Mouse (Mus musculus): ENCODE measurements around the gene Gucy2g. TPM values are rescaled to one million over a fixed set of nuclear protein-coding genes. Genes with fewer than 3 reads are reported as not detected.
A peak's percentile ranks its signal among the peaks of the same experiment; 100 is the strongest.

Gene Gucy2g
- total RNA-seq, 2 experiments from 2014 or later, result 0.10 to 0.24 TPM

DNA sequence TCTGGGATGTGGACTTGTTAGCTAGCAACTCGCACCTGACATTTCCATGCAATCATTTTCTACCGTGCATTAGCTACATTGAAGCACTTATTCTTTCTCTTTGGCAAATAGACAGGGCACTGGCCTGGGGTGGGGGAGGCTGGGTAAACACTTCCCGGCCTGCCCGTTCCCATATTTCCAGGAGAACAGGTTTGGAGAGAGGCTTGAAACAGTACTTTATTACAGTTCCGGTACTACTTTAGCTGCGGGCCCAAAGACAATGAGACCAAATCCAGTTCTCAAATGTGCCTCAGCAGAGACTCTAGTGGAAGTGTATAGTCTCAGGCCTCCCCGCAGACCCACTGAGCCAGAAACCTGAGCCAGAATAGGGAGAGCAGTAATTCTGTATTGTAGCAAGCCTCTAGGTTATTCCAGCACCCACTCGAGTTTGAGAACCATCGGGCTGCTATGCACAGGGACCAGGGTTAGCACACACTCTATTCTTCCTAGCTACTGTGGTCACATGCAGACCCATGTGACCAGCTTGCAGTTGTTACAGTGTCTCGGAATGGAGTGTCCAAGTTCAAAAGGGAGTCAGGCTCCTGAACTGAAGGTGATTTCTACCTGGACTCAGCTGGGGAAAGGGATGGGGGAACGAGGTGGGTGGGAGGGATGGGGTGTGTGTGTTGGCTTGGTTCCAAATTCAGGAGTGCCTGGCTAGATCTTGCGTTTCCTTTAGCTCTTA, 27.3 kb downstream of the Gucy2g start:
- intact Hi-C loops (cut with DNase I; ENCODE audit: low total_unique reads), result no loop called here
- DNase-seq, result no peak

DNA sequence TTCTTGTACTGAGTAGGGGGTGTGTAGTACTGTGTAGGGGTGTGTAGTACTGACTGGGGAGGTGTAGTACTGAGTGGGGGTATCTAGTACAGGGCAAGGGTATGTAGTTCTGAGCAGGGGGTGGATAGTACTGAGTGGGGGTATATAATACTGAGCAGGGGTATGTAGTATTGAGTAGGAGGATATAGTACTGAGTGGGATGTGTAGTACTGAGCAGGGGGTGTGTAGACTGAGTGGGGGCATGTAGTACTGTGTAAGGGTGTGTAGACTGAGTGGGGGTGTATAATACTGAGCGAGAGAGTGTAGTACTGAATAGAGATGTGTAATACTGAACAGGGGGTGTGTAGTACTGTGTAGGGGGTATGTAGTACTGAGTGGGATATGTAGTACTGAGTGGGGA, 29.3 kb downstream of the Gucy2g start:
- intact Hi-C loops (cut with DNase I; ENCODE audit: low total_unique reads), result no loop called here
- DNase-seq, result no peak

DNA sequence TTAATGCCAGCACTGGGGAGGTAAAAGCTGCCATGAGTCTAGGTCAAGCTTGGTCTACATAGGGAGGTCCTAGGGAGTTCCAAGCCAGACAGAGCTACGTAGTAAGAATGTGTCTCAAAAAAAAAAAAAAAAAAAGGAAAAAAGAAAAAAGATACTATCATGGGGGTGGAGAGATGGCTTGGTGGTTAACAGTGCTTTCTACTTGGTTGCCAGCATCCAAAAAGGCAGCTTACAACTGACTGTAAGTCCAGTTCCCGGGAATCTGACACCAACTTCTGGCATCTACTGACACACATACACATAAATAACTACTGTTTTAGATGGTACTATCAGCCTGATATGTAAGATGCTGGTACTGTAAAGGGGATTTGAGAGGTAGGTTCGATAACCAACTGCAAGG, 32.0 kb downstream of the Gucy2g start:
- intact Hi-C loops (cut with DNase I; ENCODE audit: low total_unique reads), result no loop called here

DNA sequence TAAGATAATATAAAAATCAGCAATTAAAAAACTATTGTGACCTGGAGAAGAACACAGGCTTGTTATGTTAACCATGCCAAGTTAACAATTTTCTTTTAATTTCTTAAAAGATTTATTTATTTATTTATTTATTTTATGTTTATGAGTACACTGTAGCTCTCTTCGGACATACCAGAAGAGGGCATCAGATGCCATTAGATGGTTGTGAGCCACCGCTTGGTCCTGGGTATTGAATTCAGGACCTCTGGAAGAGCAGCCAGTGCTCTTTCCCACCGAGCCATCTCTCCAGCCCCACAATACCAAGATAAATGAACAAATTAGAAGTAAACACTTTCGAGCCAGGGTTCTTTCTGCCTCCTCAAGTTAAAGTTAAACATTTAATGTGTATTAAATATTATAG, 32.4 kb downstream of the Gucy2g start:
- intact Hi-C loops (cut with DNase I; ENCODE audit: low total_unique reads), result no loop called here

More for the DNA sequence above, 32.0 kb downstream of the Gucy2g start:
- DNase-seq, result no peak

DNA sequence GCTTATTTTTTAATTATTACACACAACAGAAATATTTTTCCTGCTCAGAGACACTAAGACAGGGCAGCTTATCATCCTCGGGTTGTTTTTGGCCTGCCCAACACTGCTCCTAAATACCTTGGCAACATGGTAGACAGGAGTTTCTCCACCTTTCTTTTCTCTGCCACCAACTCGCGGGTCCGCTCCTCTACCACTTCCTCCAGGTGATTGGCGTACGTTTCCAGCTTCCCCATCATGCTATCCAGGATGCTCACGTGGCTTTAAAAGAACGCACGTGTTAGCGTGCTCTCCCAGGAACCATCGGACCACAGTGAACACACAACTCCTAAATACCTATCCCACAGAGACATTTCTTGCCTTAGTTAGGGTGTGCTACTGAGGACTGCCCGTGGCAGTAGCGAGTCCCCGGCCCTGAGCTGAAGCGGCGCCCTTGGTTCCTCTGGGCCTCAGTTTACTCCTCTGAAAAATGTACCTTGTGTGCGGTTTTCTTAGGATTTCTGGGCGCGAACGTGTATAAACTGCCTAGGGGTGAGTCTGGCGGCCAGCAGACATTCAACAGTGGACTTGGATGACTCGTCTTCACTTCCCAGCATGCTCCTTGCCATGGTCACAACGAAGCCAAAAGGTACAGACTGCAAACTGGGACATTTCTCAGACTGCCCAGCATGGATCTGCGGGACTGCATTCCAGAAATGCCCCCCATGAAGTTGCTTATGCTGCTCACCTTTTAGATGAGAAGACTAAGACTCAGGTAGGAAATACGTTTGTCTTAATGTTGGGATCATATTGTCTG, 33.1 kb downstream of the Gucy2g start:
- no peak for DNase-seq
- intact Hi-C loops (cut with DNase I; ENCODE audit: low total_unique reads), result no loop called here

More for the DNA sequence above, 32.4 kb downstream of the Gucy2g start:
- no peak for DNase-seq

DNA sequence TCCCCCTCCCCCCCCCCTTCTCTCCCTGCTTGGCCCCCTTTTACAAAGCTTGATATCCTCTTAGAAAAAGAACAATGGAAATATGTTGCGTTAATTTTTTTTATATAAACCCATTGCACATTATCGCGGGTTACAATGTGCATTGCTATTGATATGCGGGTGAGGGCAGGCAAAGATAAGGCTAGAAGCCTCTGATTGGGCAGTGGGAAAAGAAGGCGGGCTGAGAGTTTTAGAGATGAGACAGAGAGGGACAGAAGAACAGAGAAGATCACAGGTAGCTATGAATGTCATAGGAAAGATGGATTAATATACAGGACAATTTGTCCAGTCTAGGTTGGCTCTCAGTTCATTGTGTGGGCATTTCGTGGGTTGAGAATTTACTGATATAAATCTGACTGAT, 33.8 kb downstream of the Gucy2g start:
- intact Hi-C loops (cut with DNase I; ENCODE audit: low total_unique reads), result no loop called here
- no peak for DNase-seq

DNA sequence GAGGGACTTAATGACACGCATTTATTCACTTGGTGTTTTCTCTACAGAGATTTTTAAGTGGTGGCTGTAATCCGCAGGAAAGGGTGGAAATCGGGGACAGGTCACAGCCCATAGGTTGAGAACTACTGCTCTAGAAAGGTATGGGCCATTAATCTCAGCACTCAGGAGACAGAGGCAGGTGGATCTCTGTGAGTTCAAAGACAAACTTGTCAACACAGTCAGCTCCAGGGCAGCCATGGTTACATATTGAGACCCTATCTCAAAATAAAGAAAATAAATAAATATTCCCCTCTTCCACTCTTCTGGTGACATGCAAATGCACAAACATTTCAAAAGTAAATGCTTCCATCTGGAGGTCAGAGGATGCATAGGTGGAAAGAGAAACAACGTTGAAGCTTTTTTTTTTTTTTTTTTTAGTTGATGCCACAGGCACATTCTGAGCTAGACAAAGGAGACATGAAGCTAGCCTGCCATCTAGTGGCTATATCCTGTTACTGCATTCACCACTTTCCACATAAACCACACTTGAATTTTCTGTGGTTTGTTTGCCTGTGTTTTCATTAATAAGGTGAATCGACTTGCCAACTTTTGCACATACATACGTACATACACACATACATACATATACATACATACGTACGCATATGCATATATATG, 34.4 kb downstream of the Gucy2g start:
- no peak for DNase-seq
- intact Hi-C loops (cut with DNase I; ENCODE audit: low total_unique reads), result no loop called here

DNA sequence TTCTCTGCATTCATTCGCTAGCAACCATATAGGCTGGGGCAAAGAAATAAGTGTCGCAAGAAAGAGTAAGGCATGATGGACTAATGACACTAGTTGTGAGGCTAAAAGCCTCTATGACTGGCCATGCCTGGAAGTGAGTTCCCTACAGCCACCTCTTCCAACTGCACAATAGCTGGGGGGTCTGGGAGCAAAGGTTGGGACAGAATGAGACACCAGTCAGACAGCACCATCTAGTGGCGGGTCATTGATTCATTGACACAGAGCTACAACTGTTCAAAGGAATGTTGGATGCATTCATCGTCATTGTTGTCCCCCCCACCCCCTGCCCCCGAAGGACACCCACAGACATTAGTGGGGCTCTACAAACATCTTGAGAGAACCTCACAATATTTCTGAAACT, 42.7 kb downstream of the Gucy2g start:
- intact Hi-C loops (cut with DNase I; ENCODE audit: low total_unique reads), result loop anchor here (5.0 kb wide), 1 partner anchor 121 kb away; no protein-coding TSS in a partner anchor
- peak; percentile 63 for DNase-seq

DNA sequence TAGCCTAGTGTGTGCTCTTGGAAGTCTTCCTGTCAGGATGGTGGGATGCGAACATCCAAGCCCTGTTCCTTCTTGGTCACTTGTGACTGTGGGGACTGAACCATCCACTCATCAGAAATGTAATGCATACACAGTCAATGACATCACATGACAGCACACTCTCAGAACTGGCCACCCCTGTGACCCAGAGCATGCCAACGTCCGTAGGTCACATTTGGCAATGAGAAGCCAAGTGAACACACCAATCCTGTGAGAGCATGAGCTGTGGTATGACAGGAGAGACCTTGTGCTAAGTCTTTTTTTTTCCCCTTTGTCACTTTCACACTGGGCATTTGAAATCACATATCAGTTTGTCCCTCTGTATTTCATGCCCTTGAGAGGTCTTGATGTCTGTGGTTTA, 45.5 kb downstream of the Gucy2g start:
- no peak for DNase-seq
- intact Hi-C loops (cut with DNase I; ENCODE audit: low total_unique reads), result loop anchor here (5.0 kb wide), 1 partner anchor 118 kb away; no protein-coding TSS in a partner anchor

DNA sequence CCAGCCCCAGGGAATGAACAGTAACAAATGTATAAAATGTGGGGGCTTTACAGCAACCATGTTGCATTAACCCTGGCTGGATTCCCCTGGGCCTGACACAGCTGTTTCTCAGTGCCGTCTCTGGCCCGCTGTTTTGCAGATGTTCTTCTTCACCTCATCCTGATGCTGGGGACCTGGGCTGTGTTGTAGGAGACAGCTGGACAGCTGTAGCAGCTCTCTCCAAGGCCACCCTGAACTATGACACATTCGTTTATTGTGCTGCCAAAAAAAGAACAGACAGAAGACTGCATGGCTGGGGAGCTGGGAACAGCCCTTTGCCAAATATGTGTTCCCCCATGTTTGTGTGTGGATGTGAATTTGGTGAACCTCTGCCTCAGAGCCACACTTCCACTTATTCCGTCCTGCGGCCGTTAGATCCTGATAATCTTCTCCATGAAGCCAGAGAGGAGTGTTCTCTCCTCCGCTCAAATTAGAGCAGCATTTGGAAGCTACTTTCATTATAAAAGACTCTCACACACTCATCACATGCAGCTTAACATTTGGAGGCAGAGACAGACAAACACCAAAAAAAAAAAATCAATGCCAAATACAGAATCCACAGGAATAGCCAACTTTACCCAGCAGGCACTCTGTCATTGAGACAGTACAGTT, 46.4 kb downstream of the Gucy2g start:
- peak; percentile 34 for DNase-seq
- intact Hi-C loops (cut with DNase I; ENCODE audit: low total_unique reads), result loop anchor here (5.0 kb wide), 2 partner anchors 87 to 117 kb away; no protein-coding TSS in a partner anchor

DNA sequence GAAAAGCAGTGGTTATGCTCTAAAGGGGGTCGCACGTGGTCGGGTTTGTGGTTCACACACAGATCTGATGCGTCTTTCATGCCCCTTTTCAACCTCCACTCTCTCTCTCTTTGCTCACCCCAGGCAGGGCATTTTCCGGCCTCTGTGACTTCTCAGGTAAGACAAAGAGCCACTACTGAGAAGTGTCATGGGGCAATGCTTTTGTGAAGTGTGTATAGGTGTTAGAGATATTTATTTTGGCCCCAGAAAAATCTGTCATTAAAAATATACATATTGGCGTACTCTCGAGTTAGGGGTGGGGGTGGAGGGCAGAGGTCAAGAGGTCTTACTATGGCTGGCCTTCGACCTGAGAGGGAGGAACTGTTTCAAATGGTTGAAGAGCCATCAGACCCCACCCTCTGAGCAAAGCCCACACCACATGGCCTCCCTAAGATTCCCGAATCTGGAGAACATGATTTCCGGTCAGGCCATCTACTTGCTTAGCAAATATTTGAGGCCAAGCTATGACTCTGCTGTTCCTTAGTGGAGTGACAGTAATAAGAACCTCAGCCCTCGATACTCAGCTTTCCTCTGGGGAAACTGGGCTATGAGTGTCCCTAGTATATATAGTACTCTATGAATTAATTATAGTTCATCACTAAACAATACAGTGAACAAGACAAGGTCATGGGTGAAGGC, 47.2 kb downstream of the Gucy2g start:
- DNase-seq, result no peak
- intact Hi-C loops (cut with DNase I; ENCODE audit: low total_unique reads), result loop anchor here (5.0 kb wide), 1 partner anchor 87 kb away; no protein-coding TSS in a partner anchor

DNA sequence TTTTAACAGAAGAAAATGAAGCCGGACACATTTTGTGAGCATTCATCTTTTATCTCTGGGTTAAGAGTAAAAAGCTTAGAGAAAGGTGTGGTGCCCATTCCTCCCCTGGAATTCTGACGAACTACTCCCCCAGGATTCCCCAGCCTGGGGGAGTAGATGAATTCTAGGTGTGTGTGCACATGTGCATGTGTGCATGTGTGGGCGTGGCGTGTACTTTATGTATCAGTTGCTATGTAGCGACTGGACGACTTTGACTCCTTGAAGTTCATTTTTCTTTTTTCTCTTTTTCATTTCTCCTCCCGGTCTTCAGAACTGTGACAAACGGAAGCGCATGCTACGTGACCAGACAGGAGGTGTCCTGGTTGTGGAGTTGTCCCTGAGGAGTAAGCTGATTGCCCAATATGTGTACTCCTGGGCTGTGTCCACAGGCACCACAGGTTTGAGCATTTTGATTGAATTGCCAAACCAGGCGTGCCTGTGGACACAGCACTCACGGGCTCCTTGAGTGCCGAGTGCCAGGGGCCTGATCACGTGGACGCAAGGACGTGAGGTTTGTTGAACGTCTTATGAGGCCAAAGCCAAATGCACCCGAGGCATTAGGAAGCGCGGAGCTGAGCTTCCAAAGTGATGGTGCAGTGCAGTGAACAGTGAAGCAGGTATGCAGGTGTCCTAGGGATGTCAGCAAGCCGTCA, 48.6 kb downstream of the Gucy2g start:
- DNase-seq, result no peak
- intact Hi-C loops (cut with DNase I; ENCODE audit: low total_unique reads), result loop anchor here (5.0 kb wide), 1 partner anchor 85 kb away; no protein-coding TSS in a partner anchor

DNA sequence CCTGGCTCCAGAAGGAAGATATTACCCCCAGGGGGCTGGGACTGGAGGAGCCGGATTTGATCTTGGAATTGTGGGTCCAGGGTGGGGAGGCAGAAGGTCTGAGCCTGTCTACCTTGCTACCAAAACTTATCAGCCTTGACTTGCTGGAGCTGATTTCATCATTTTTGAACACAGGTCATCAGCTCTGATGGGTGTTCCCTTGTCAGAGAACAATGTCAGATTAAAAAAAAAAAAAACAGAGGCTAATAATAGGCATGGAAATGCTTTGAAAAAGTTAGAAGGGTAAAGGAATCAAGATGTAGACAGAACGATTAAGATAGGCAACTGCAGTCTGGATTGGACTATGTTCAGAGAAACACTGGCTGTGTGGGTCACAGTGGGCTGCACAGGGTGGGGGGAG, 49.4 kb downstream of the Gucy2g start:
- intact Hi-C loops (cut with DNase I; ENCODE audit: low total_unique reads), result loop anchor here (5.0 kb wide), 1 partner anchor 84 kb away; no protein-coding TSS in a partner anchor
- DNase-seq, result no peak

DNA sequence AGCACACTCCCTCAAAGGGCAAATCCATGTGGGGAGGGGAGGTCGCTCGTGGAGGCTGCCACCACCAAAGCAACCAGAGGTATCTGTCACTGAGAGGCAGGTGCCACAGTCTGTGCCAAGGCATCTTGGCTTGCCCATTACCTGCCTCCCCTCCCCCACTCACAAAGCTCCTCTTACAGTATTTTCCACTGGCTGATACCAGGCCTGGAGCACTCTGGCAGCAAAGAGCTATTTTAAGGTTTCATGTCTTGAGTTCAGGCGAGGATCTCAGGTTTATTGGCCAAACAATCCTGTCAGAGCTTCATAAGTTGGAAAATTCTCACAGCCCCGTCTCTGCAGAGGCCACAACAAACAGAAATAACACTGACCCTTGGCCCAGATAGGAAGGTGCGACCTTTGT, 51.0 kb downstream of the Gucy2g start:
- peak; percentile 70 for DNase-seq
- intact Hi-C loops (cut with DNase I; ENCODE audit: low total_unique reads), result loop anchor here (5.0 kb wide), 1 partner anchor 83 kb away; no protein-coding TSS in a partner anchor

DNA sequence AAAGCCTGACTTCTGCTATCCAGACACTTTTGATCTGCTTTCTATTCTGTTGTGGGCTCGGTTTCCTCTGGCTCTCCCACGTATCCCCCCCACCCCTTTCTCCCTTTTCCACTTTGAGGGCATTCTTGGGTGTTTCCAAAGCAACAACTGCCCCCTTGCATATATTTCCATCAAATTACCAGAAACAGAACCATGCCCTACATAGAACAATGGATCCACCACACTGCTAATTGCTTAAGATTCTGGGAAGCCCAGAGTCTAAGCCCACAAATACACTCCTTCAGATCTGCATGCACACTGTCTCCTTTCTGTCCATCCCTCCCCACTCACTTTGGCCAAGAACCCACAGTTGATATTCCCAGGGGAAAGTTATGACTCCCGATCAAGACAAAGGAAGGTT, 55.4 kb downstream of the Gucy2g start:
- DNase-seq, result no peak
- intact Hi-C loops (cut with DNase I; ENCODE audit: low total_unique reads), result no loop called here

DNA sequence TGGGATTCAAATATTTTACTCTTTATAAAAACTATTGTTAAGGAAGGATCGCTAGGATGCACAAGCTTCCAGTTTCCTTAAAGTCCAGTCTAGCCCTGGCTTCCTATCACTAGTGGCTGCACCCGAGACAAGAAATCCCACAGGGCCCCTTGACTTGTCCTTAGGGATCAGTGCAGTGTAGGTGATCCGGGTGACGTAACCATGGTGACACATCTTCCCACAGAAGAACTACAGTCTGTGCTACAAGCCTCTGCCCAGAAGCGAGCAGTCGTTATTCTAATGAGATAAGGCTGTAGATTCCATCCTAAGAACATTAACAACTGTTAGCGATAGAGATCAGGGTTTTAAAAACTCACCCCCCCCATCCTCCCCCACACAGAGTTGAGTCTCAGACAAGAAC, 56.0 kb downstream of the Gucy2g start:
- intact Hi-C loops (cut with DNase I; ENCODE audit: low total_unique reads), result no loop called here
- DNase-seq, result no peak

DNA sequence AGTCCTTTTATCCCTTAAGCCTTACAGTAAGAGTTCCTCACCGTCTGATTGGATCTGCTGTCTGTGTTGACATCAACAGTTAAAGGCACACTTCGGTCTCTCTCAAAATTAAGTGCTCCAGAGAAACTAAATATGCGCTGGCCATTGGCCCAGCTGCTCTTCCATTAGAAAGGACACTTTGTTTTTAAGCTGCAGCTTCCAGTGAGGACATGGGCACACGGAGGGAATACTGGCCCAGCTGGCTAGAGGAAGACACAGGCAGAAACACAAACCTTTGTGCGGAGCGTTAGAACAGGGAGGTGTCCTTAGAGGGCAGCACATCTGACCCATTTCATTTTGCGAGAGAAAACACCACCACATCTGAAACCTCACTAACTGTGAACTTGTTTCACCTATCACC, 56.6 kb downstream of the Gucy2g start:
- intact Hi-C loops (cut with DNase I; ENCODE audit: low total_unique reads), result no loop called here
- no peak for DNase-seq

DNA sequence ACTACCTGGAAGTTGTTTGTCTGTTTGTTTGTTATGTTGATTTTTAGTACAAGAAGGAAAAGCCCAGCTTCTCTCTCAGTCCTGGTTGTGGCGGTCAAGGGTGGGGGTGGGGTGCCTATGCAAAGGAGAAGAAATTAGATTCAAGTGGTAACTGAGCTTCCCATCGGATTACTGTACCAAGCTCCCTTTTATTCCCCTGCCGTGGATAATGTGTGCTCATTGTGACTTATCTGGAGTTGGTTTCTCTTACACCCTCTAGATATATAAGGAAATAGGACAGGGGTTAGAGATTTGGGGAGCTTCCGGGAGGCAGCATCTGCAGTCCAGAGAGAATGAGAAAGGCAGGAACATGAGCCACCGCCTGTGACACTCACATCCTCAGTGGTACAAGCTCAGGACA, 60.6 kb downstream of the Gucy2g start, which contains the start of gene Tectb:
Gene Tectb, plus strand, starts transcription at position 301 of the 400 bp plus-strand sequence.
- no peak for DNase-seq
- intact Hi-C loops (cut with DNase I; ENCODE audit: low total_unique reads), result no loop called here
